ENCODE assay signal across 8 mouse cellular contexts in genomic region chr11:98673136-98673535, GRCm38 (mm10). TPM values are rescaled to one million over a fixed set of nuclear protein-coding genes. Genes with fewer than 3 reads are reported as not detected.
DNase-seq lines count a peak whose midpoint lies in the region; ATAC-seq and TF ChIP-seq lines count a peak whose summit lies in the region.
"Not testable (repeated sequence)": the region's sequence is repeated elsewhere in the genome, so short reads cannot be mapped to it uniquely, and the experiment has no call there.

No protein-coding gene starts in this region.

- peak; percentile 52 for DNase-seq in 3134 (ENCODE audit: extremely low read depth, insufficient read length, low spot score)
- DNase-seq in adrenal gland, adult 2 months = peak; percentile 47
- DNase-seq in embryo, embryonic 9.5 days (ENCODE audit: extremely low spot score) = peak; percentile 64
- peak; percentile 27 to 43 for DNase-seq in heart, adult 9 months (ENCODE audit: low spot score in 2 of 2)
- peak; percentile 61 for DNase-seq in kidney, adult 18-20 months
- DNase-seq in liver, adult 2 months (ENCODE audit: extremely low read depth, low read depth, low spot score) = peak; percentile 19

- not testable (repeated sequence) for H3K9me3 ChIP-seq in midbrain, embryonic 13.5 days

- not testable (repeated sequence) for H3K27me3 ChIP-seq in liver, adult 2 months (ENCODE audit: control insufficient read depth, insufficient read depth, low read length); small intestine, adult 2 months (ENCODE audit: control insufficient read depth, insufficient read depth, low read length)
- H3K27me3 ChIP-seq in midbrain, embryonic 13.5 days = peaks cover 18% of the 10 kb centered on the region; the same call in 1 of the 2 replicates

- 5% methylated on average over 7 of the region's 7 CpGs for WGBS in liver, adult 2 months
- 12% methylated on average over 7 of the region's 7 CpGs for WGBS in midbrain, embryonic 13.5 days
- WGBS in small intestine, adult 2 months = under 1% methylated on average over 7 of the region's 7 CpGs

- H3K4me1 ChIP-seq in liver, adult 2 months (ENCODE audit: control insufficient read depth, insufficient read depth, low read length); midbrain, embryonic 13.5 days (replicated peaks); small intestine, adult 2 months (ENCODE audit: control insufficient read depth, insufficient read depth, insufficient read length, low read length): not testable (repeated sequence)

- H3K36me3 ChIP-seq in liver, adult 2 months (ENCODE audit: control insufficient read depth, insufficient read depth, low read length); midbrain, embryonic 13.5 days; small intestine, adult 2 months (ENCODE audit: control insufficient read depth, insufficient read depth, low read length): not testable (repeated sequence)

- TF ChIP-seq POLR2A in liver, adult 2 months (IDR thresholded peaks at IDR 0.05; ENCODE audit: extremely low read depth, insufficient read depth, low read length); small intestine, adult 2 months (IDR thresholded peaks at IDR 0.05; ENCODE audit: low read depth, low read length): not testable (repeated sequence)

- H3K4me2 ChIP-seq in midbrain, embryonic 13.5 days (replicated peaks) = not testable (repeated sequence)

- H3K27ac ChIP-seq in liver, adult 2 months (replicated peaks; ENCODE audit: insufficient read depth, low read depth, low read length); midbrain, embryonic 13.5 days; small intestine, adult 2 months (ENCODE audit: insufficient read depth, low read depth, low read length): not testable (repeated sequence)

- H3K9ac ChIP-seq in liver, adult 2 months (ENCODE audit: low read depth, low read length); midbrain, embryonic 13.5 days (replicated peaks): not testable (repeated sequence)

- TF ChIP-seq CTCF in liver, adult 2 months (IDR thresholded peaks at IDR 0.05; ENCODE audit: low read depth, low read length) = peak; percentile 40
- TF ChIP-seq CTCF in small intestine, adult 2 months (IDR thresholded peaks at IDR 0.05; ENCODE audit: extremely low read depth, insufficient read length, insufficient replicate concordance, low read depth, low read length) = peak; percentile 34; the same call in 1 of the 2 replicates

- H3K79me2 ChIP-seq in liver, adult 2 months (ENCODE audit: control insufficient read depth, insufficient read depth, low read length) = not testable (repeated sequence)

- H3K4me3 ChIP-seq in liver, adult 2 months (ENCODE audit: insufficient read depth, low read depth, low read length); midbrain, embryonic 13.5 days (replicated peaks); small intestine, adult 2 months (ENCODE audit: low read depth, low read length): not testable (repeated sequence)

- peak; percentile 63; the same call in 1 of the 2 replicates for ATAC-seq in midbrain, embryonic 13.5 days

RNA-seq across cellular contexts. Expression of gene Gsdma, which starts 9.0 kb away (rescaled TPM):
- not detected for total RNA-seq in adrenal gland, adult 2 months (2021)
- polyA plus RNA-seq in adrenal gland, adult 2 months (2012; rRNA removed) = not detected in 2 replicates
- not detected in 2 replicates for total RNA-seq in liver, adult 2 months (2014; rRNA removed)
- not detected in 2 replicates for polyA plus RNA-seq in liver, adult 2 months (2012; rRNA removed)
- polyA plus RNA-seq in midbrain, embryonic 13.5 days (2015; fragmentation: Nextera tagmentation; extraction: Ambion mirVana) = not detected in 2 replicates
- 0.25 and 0.41 TPM in 2 replicates for polyA plus RNA-seq in small intestine, adult 2 months (2012; rRNA removed)

RNA-seq across cellular contexts. Expression of gene Psmd3, which starts 9.2 kb away (rescaled TPM):
- 100 to 1,000 TPM; 128 to 130 TPM for total RNA-seq in adrenal gland, adult 2 months (2021)
- 177 and 195 TPM in 2 replicates for polyA plus RNA-seq in adrenal gland, adult 2 months (2012; rRNA removed)
- 54.6 and 69.7 TPM in 2 replicates for total RNA-seq in liver, adult 2 months (2014; rRNA removed)
- polyA plus RNA-seq in liver, adult 2 months (2012; rRNA removed) = 158 TPM in 2 replicates
- 174 and 190 TPM in 2 replicates for polyA plus RNA-seq in midbrain, embryonic 13.5 days (2015; fragmentation: Nextera tagmentation; extraction: Ambion mirVana)
- 86.4 and 139 TPM in 2 replicates for polyA plus RNA-seq in small intestine, adult 2 months (2012; rRNA removed)

RNA-seq across cellular contexts. Expression of gene Gsdma2, which starts 26.6 kb away (rescaled TPM):
- total RNA-seq in adrenal gland, adult 2 months (2021) = under 1 TPM; 0.35 to 0.69 TPM
- polyA plus RNA-seq in adrenal gland, adult 2 months (2012; rRNA removed) = 0.12 TPM in 2 replicates
- not detected in 2 replicates for total RNA-seq in liver, adult 2 months (2014; rRNA removed)
- not detected in 2 replicates for polyA plus RNA-seq in liver, adult 2 months (2012; rRNA removed)
- polyA plus RNA-seq in midbrain, embryonic 13.5 days (2015; fragmentation: Nextera tagmentation; extraction: Ambion mirVana) = not detected in 2 replicates
- 0.49 and 75.8 TPM in 2 replicates for polyA plus RNA-seq in small intestine, adult 2 months (2012; rRNA removed)

RNA-seq across cellular contexts. Expression of gene Csf3, which starts 27.9 kb away (rescaled TPM):
- total RNA-seq in adrenal gland, adult 2 months (2021) = not detected
- polyA plus RNA-seq in adrenal gland, adult 2 months (2012; rRNA removed) = 0.26 TPM in 1 of 2 replicates, not detected in the other
- total RNA-seq in liver, adult 2 months (2014; rRNA removed) = not detected in 2 replicates
- 0.07 TPM in 1 of 2 replicates, not detected in the other for polyA plus RNA-seq in liver, adult 2 months (2012; rRNA removed)
- polyA plus RNA-seq in midbrain, embryonic 13.5 days (2015; fragmentation: Nextera tagmentation; extraction: Ambion mirVana) = not detected in 2 replicates
- 0.10 TPM in 1 of 2 replicates, not detected in the other for polyA plus RNA-seq in small intestine, adult 2 months (2012; rRNA removed)

RNA-seq across cellular contexts. Expression of gene Gsdma3, which starts 47.0 kb away (rescaled TPM):
- total RNA-seq in adrenal gland, adult 2 months (2021) = 10 to 100 TPM in 1 of 2 experiments, 1 to 10 TPM in 1; 4.7 to 19.4 TPM
- polyA plus RNA-seq in adrenal gland, adult 2 months (2012; rRNA removed) = not detected in 2 replicates
- not detected in 2 replicates for total RNA-seq in liver, adult 2 months (2014; rRNA removed)
- polyA plus RNA-seq in liver, adult 2 months (2012; rRNA removed) = not detected in 2 replicates
- polyA plus RNA-seq in midbrain, embryonic 13.5 days (2015; fragmentation: Nextera tagmentation; extraction: Ambion mirVana) = not detected in 2 replicates
- polyA plus RNA-seq in small intestine, adult 2 months (2012; rRNA removed) = not detected in 2 replicates
